Mouse (Mus musculus) NIH3T3 (cell line): ENCODE measurements around the gene Haus3.

Experiments
- DNase-seq: peaks from one replicate; pipeline ENCODE4 v3.0.0-alpha.2; 2012; ENCODE audit warnings: low read depth

Gene Haus3

DNA sequence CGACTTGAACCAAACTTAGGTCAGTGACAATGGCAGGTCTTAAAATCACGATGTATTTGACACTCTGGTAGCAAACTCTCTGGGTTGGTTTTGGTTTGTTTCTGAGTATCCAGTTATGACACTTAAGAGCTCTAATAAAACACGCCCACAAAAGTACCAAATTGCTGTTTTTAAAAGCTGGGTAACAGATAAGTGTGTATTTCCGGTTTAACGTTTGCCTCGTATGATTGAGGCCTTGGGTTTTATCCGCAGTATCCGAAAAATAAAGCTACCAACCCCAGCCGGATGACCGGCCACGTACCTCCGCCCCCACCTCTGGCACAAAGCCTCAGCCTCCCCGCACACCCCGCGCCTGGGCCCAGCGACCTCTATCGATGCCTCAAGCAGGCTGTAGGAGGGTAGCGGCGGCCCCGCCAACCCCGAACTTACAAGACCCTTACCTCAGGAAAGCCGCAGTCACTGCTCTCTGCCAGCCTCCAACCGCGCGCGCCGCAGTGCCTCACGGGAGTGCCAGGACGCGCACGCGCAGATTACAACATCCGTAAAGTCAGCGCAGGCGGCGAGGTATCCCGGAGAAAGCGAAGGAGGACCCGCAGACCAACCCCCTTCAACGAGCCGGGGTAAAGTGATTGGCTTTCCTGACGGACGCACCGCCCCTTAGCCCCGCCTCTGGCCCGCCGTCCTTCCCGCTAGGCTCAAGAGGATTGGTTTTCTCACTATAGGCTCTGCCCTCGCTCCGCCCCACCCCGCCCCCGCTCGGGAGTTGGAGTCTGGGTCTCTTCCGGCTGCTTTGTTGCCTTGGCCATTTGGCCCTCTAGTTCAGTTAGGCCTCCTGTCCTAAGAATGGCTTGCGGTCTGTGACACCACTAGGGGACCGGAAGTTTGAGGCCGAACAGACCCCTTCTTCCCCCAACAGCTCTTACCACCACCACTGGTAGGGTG lies at the start of gene Haus3, which contains the start of gene Poln:
Gene Haus3 (minus strand): TSS at position 578 of the 942 bp plus-strand sequence.
Gene Poln (minus strand): TSS at position 499 of the 942 bp plus-strand sequence.
- DNase-seq, result peak; percentile 99

DNA sequence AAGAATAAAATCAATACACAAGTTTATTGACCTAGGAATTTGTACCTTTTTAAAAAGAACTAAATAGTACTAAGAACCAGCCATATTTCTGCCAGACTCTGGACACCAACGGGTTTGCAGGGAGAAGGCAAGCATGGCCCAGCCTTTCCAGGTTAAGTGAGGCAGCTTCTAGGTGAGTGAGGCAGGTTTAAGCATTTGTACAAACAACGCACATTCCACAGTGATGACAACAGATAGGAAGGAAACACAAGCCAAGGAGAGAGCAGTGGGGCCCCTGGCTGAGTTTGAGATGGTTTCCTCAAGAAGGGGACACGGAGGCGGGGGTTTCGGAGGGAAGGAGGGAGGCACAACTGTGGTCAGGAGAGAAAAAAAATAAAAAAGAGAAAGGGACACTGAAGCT lies 49.3 kb upstream of the Haus3 start:
- no peak for DNase-seq

DNA sequence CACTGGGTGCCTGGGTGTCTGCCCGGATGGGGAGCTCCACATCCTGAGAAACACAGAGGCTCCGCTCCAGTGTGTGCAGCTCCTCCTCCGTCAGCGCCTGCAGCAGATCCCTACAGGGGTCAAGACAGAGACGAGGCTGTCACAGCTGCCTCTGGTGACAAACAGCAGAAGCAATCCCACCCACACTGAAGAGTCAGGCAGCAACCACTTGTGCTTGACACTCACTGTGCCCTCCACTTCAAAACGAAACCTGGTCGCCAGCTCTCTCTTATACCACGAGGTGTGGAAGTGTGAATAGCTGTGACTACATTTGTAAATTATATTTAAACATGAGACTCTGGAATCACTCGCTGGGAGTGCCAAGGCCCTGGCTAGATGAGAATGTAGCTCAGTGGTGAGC lies 48.4 kb upstream of the Haus3 start:
- no peak for DNase-seq

DNA sequence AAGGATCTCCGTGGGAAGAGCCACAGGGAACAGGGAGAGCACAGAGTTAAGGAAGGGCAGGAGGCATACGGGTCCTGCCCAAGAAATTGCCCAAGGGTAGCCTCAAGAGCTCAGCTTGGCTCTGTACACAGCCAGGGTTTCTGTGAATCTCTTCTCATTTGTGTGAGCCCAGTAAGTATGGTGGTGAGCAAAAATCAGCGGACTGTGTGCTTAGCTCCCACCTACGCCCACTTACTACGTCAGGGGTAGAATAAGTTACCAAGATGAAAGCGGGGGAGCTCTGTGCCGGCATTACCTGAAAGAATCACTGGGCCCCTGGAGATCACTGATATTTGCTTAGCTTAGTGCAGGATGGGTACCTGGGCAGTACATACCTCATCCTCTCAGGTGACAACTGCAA lies 46.7 kb upstream of the Haus3 start:
- no peak for DNase-seq

DNA sequence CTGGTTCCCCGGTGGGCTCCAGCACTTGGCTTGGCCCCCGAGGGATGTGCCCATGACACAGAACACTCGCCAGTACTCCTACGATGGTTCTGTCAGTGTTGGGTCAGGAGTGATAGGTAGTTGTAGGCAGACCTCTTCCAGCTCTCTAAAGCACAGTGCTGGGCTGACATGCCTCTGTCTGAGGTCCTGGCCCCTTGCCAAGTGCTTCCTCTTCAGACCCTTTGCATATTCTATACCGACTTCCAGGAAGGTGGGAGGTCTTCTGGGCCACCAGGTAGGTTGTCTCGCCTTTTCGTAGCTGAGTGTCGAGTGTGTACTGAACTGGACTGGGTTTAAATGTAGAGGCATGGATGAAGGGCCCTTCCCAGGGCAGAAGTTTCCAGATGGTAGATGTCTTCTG lies 44.3 kb upstream of the Haus3 start:
- DNase-seq, result no peak

DNA sequence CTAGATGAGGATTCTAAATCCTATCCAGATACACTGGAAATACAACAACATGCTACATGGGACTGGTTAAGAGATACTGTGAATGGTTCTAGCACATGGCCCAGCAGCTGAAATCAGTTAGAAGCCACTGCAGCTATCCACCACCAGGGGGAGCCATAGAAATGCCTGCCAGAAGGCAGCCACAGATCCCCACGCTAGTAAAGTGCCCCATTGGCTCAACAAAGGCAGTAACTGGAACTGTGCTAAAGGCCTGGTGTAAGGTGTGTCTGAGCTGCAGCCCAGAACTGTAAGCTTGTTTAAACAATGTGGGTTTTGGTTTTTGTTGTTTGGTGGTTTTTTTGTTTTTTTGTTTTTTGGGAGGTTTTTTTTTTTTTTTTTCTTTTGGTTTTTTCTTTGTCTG lies 41.0 kb upstream of the Haus3 start:
- DNase-seq, result peak; percentile 90

DNA sequence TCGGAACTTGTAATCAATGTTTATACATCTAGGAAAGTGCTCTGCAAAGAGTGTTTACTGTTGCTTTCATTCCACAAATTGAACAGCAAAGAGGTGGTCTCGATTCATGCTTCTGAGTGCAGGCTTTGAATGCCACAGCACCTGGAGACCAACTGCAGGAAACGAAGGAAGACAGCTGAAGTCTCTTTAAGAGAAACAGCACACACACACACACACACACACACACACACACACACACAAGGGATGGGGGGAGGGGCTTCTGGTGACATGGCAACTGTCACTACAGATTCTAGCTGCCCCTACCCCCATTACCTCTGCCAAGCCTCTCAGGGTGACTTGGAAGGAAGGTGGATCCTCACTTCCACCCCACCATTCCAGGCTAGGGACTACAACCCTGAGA lies 38.2 kb upstream of the Haus3 start:
- no peak for DNase-seq

DNA sequence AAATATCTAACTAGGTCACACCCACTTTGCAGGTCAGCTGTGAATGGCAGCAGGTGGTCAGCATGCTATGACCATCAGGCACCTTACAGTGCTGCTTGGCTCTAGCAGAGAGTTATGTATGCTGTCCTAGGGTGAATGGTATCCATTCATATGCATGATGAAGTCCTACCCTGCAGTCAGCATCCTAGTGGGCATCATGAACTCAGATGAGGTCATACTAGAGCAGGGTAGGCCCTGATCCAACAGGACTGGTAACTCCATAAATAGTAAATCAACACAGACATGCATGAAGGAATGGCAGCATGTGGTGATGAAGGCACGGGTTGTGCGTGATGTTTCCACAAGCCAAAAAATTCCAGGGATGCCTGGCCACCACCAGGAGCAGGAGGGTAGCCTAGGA lies 36.5 kb upstream of the Haus3 start:
- DNase-seq, result no peak

DNA sequence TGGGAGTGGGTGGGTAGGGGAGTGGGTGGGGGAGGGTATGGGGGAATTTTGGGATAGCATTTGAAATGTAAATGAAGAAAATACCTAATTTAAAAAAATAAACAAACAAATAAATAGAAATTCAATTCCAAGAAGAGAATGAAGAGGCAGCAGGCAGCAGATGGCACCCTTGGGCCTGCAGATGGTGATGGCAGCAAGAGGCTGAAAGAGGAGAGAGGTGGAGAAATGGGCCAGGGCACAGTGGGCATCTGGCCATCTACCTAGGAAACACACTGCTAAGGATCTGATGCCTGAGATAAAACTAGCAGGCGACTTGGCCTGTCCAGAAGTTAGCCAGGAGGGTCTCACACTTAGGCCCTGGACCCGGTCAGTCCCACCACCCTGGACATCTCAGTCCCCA lies 35.6 kb upstream of the Haus3 start:
- no peak for DNase-seq

DNA sequence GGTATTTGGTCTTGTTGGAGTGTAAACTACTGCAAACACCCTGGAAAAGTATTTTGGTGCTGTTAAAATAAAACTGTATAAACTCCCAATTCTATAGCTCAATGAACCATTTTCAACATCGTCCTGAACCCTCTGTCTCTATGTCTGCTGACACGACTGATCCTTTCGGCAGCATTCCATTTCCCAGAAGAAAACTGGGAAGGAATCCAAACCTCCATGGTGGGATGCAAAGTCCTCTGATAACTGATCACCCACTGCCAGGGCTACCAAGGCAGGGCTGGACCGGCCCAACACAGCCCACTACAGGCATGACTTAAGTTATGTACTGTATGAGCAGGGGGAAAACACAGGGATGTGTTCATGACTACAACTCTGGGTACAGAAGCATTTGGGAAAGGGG lies 32.7 kb upstream of the Haus3 start:
- peak; percentile 17 for DNase-seq

DNA sequence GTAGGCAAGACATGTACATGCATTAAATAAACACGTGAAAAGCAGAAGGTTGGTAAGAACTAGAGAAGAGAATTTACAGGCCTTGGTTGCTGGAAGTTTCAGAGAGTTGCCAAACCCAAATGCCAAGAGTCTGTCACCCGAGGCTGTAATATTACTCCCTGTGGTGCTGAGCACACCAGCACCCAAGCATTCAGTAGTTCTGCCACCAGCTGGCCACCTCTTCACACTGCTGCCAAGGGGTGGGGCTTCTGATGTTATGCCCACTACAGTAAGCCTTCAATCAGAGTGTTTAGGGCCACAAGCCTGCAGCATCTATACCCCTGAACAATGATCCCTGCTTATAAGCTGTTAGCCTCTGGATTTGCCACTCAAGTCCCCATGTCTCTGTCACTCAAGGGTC lies 32.1 kb upstream of the Haus3 start:
- peak; percentile 18 for DNase-seq

DNA sequence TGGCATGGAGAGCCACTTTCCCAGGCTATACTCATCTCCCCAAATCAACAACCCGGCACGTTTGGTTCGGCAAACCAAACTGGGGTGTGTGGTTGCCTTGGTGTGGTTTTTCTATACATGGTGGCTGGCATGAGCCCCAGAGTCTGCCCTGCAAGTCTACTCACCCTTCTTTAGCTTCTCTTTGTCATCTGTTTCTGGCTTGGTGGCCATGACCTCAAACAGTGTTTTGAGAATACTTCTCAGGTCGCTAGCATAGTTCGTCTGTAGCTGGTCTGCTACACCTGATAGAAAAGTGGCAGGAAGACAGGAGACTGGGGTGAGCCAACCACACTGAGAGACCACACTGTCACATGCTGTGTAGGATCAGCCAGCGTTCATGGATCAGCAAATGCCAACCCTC lies 29.3 kb upstream of the Haus3 start:
- DNase-seq, result no peak

DNA sequence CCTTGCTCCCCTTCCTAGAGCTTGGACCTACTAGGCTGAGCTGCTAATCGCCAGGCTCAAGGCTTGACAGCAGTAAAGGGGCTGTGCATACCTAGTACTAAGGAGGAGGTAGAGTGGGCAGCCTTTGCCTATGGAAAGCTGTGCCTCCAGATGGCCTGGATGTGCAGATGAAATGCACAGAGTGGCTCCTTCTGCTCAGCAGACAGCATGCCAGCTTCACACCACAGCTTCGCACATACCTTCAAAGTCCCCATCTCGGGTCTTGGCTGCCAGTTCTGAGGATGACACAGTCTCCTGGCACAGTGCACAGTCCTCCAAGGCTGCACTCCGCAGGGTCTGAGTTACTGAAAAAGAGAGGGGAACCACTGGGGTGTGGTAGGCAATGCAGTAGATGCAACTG lies 27.9 kb upstream of the Haus3 start:
- DNase-seq, result no peak

DNA sequence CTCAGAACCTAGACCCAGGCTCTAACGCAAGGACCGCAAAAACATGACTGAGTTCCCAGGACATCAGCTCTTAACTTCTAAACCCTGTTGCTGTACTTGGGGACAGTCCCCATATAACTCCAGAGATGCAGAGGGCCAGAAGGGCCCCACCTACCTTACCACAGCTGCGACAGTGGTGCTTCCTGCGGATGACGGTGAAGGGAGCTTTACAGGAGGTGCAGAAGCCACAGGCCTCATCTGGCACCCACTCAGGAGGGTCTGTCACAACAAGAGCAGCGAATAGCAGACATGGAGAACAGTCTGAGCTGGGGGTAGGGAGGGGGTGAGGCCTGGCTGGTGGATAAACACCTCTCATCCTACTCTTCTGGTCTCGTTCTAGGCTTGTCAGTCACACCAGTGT lies 27.1 kb upstream of the Haus3 start:
- DNase-seq, result no peak

DNA sequence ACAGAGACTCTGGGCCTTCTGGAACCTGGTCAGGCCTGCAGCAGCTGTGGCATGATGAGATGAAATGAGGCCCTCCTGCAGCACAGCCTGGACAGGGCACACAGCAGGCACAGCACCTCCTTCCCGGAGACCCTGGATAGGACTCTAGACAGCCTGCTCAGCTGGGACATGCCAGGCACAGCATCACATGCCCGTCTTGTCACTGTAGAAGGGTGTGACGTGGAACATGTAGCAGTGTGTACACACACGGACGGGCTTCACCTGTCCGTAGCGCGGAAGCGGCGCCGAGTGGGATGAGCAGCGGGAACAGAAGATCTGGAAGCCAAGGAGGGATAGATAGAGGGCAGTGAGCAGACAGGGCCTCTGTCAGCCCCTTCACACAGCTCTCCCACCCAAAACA lies 26.5 kb upstream of the Haus3 start:
- DNase-seq, result no peak

DNA sequence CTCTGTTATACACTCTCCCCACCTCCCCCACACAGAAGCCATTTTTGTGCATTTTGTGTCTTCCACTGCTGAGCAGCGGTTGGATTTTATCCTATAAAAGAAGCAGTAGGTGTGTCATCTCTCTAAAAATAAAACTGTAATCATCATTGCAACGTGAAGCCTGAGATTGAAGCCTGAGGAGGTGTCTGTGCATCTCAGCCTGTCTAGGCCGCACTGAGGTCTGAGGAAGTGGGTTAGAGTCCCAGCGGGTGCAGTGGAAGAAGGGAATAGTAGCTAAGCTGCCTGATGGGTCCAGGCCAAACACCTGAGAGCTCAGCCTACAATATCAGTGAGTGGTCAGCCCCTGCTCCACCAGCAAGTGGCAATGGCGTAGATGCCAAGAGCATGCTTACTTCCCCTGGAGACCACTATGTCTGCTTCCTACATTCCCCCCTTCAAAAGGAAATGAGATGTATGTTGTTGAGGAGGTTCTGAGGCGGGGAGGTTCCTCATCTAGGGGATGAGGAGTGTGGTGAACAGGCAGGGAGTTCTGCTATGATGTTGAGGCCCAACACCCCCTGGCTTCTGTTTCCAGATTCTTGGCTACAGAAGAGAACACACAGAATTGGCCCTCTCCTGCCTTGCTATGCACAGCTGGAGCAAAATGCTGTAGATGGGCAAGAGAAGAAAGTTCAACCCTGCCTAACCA lies 25.8 kb upstream of the Haus3 start:
- DNase-seq, result no peak

DNA sequence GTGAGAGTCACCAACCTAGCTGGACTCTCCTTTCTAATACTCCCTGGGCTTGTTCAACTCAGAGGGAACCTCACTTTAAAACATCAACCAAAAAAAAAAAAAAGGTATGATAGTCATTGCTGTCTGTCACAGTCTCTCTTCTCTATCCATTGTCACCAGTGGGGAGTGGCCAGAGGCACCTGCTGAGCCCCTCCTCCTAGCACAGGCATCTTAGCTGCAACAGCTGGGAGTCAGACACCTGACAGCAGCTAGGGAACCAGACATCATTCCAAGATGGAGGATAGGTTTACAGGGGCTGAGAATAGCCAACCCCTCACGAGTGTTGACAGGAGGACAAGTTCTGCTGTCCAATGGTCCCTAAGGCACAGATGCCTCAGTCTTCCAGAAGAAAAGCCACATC lies 25.1 kb upstream of the Haus3 start:
- no peak for DNase-seq

DNA sequence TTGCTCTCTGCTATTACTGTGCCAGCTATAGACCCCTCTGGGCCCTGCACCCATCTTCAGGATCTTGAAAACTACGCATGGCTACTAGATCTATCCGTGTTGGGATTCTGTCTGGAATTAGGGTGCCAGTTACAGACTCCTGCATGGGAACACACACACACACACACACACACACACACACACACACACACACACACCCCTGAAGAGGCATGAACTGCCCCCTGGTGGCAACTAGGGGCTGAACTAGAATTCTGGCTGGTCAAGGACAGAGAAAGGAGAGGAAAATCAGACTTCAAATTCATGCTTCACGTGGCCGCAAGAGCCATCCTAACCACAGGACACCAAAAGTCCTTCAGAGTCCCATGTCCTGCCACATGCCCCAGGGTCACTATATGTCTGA lies 22.5 kb upstream of the Haus3 start:
- DNase-seq, result peak; percentile 54

DNA sequence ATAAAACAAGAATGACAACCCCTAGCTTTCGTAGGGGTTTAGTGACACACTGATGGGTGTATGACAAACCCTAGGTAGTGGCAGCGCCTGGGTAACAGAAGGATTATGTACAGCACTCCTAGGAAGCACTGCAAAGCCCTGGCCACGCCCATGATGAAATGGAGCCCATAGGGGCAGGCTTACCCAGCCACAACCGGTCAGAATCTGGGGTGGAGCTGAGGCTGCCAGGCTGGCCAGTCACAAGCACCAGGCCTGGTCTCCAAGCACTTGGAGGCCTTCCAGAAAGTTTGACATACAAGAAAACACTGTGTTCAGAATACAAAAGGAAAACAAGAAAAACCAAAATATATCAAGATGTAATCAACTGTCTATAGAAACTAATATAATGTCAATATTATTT lies 21.7 kb upstream of the Haus3 start:
- DNase-seq, result peak; percentile 87

DNA sequence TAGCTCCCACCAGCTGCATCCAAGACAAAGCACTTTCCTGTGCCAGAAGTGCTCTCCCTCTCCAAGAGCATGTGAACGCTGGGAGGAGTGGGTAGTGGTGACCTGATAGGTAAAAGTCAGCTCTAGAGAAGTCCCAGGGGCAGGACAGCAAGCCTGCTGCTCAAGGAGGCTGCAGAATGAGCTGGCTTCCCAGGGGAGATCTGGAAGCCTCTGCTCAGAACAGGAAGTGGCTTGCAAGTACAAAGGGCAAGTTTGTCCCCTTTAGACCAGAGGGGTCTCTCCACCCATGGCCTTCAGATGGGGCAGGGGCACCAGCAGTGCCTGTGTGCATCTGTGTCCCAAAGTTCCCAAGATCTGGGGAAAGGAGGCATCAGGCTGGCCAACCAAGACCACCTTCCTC lies 20.2 kb upstream of the Haus3 start:
- no peak for DNase-seq

DNA sequence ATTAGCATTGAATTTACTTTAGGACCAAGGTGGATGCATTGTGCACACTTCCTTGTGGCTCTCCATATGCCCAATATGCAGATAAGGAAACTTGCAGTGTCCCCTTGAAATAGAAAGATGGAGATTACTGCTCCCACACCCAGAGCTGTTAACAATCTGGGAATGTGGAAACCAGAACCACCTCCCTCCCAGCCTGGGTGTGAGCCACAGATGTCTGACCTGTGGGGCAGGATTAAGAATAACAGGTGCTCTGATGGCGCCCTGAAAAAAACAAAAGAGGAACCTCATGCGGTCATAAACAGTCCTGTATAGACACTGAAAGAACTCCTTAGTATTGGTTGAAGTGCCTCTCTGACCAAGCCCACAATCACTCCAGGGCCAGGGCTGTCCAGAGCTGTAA lies 19.5 kb upstream of the Haus3 start:
- DNase-seq, result no peak

DNA sequence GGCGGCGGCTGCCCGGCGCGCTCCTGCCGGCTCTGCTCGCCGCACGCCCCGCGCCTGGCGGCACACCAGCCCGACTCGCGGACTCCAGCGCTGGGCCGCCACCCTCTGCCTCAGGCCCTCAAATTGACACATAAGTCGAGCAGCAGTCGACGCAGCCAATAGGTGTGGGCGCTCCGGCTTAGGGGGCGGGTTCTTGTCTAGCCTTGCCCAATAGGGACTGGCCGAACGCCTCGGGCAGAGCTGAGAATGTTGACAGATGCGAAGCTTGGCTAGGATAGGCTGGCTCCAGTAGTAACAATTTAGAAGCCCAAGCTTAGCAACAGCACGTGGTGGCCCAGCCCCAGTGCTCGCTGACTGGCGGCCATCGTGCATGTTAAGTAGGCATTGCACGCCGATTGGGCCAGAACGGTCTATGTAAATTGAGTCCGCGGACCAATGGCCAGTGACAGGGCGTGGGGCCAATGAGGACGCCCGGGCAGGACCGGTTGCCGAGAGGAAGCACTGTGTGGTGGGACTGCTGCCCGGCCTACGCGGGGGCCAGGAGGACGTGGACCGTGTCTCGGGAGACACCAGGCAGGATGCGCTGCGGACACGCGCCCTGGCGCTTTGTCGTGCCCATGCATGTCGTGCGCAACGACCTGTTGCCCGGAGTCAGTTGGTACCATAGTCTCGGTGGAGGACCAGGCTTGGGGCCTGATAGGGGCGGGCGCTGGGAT lies 18.4 kb upstream of the Haus3 start, which contains the start of gene Mxd4:
Gene Mxd4 (minus strand): TSS at position 120 of the 716 bp plus-strand sequence.
- peak; percentile 99 for DNase-seq

DNA sequence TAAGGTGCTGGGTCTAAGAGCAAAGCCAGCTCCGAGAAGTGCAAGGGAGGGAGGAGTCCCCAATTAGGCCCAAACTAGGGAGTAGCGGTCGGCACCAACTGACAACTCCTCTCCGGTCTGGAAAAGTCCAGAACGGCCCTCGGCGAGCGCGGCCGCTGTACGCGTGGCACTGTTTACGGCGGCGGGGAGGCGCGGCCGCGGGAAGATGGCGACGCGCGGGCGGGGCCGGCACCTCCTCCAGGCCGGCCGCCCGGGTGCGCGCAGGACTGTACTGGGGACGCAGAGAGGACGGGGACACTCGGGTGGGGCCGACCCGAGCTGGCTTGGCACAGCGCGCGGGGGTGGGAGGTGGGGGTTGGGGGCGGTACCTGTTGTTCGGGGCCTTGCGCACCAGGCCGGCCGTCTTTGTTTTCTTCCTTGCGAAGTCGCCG lies 17.6 kb upstream of the Haus3 start:
- peak; percentile 78 for DNase-seq
